Mouse (Mus musculus): ENCODE results near the gene Bscl2. TPM values are rescaled to one million over a fixed set of nuclear protein-coding genes. Genes with fewer than 3 reads are reported as not detected.
A peak's percentile ranks its signal among the peaks of the same experiment; 100 is the strongest.

The Bscl2 gene
- polyA plus RNA-seq, 1 experiment = 4.6 TPM

DNA sequence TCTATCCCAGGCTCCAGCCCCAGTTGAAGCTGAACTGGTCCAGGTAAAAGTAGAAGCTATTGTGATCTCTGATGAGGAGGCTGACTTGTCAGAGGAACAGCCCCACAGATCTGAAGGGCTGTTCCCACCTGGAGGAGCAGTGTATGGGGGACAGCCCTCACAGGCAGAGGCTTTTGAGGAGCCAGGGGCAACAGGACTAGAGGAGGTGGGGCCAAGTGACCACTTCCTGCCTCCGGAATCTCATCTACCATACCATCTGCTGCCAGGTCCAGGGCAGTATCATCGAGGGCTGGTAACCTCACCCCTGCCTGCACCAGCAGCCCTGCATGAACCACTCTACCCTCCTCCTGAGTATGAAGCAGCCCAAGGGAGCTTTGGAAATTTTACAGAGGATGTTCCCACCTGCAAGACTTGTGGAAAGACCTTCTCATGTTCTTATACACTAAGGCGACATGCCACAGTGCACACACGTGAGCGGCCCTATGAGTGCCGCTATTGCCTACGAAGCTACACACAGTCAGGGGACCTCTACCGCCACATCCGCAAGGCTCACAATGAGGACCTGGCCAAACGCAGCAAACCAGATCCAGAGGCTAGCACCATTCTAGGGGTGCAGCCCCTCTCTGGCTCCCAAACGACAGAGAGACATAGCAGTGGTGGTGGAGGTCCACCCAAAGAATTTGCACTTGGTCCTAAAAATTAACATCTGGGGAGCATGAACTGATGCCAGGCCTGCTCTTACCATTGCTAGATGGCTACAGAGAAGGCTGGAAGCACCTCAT lies 33.2 kb upstream of the Bscl2 start:
- H3K9me3 ChIP-seq (ENCODE audit: control insufficient read depth, low read length) = no peaks in the 10 kb centered on the region
- H3K4me3 ChIP-seq (replicated peaks) = no peak overlapping the region
- H3K27me3 ChIP-seq (ENCODE audit: control insufficient read depth) = no peaks in the 10 kb centered on the region
- peaks cover 51% of the 10 kb centered on the region for H3K4me1 ChIP-seq (ENCODE audit: control insufficient read depth)
- TF ChIP-seq GATA1 (IDR thresholded peaks at IDR 0.05; ENCODE audit: low read length) (no peak), TAL1 (IDR thresholded peaks at IDR 0.05; ENCODE audit: low read length) (no peak)
- H3K36me3 ChIP-seq (ENCODE audit: control insufficient read depth) = peaks cover 55% of the 10 kb centered on the region

DNA sequence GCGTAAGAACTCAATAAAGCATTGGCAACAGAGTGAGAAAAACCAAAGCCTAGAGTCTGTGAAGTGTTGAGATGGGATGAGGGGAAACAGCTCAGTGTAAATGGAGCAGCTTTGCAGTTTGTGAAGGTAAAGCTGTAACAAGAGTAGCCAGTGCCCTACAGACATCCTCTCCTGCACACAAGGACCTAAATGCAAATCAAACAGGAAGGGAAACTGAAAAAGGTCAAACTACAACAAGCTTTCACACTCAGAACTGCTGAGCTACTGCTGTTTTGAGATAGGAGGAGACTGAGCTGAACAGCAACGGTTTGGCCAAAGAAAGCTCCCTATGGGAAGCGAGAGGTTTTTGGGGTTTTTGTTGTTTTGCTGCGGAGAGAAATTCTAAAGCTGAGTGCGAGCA lies 30.5 kb upstream of the Bscl2 start:
- Histone ChIP-seq H3K36me3 (ENCODE audit: control insufficient read depth) (peaks cover 81% of the 10 kb centered on the region), H3K4me1 (ENCODE audit: control insufficient read depth) (peaks cover 32% of the 10 kb centered on the region), H3K4me3 (replicated peaks) (no peak overlapping the region), H3K27me3 (ENCODE audit: control insufficient read depth) (no peaks in the 10 kb centered on the region), H3K9me3 (ENCODE audit: control insufficient read depth, low read length) (no peaks in the 10 kb centered on the region)
- TF ChIP-seq TAL1 (IDR thresholded peaks at IDR 0.05; ENCODE audit: low read length) (no peak), GATA1 (IDR thresholded peaks at IDR 0.05; ENCODE audit: low read length) (no peak)

DNA sequence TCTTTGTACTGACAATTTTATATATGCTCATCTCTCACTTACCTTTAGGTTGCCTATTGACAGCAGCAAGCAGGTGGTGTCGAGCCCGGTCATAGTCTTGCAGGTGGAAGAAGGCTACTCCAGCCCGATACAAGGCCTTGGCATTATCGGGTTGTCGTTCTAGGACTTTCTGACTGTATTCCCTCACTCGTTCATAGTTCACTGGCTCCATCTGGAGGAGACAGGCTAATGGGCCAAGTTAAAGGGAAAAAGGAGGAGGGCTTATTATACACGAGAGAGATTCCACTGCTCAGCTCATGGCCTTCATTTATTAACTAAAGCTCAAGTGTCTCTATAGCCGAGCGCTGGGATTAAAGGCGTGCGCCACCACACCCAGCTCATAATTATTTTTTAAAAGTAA lies 21.5 kb upstream of the Bscl2 start:
- H3K4me3 ChIP-seq (replicated peaks) = no peak overlapping the region
- TF ChIP-seq TAL1 (IDR thresholded peaks at IDR 0.05; ENCODE audit: low read length) (no peak), GATA1 (IDR thresholded peaks at IDR 0.05; ENCODE audit: low read length) (no peak)
- peaks cover 37% of the 10 kb centered on the region for H3K4me1 ChIP-seq (ENCODE audit: control insufficient read depth)
- H3K27me3 ChIP-seq (ENCODE audit: control insufficient read depth) = no peaks in the 10 kb centered on the region
- peaks cover 70% of the 10 kb centered on the region for H3K36me3 ChIP-seq (ENCODE audit: control insufficient read depth)
- no peaks in the 10 kb centered on the region for H3K9me3 ChIP-seq (ENCODE audit: control insufficient read depth, low read length)

DNA sequence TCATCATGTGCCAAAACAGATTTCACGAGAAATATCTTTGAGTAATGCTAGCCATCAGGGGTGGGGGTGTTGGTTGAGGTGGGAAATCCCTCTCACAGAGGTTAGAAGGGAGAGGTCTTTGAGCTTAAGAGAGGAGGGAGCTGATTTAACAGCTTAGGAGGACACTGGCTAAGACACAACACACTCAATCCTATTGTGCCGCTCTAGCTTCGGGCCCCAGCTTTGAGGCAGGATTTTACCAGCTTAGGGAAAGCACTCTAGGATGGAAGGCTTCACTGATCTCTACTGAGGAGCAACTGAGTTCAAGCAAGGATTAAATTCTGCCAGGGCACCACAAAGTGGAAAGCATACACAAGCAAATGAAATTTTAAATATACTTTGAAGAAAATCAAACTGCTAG lies 20.3 kb upstream of the Bscl2 start:
- Histone ChIP-seq H3K27me3 (ENCODE audit: control insufficient read depth) (no peaks in the 10 kb centered on the region), H3K36me3 (ENCODE audit: control insufficient read depth) (peaks cover 71% of the 10 kb centered on the region)

DNA sequence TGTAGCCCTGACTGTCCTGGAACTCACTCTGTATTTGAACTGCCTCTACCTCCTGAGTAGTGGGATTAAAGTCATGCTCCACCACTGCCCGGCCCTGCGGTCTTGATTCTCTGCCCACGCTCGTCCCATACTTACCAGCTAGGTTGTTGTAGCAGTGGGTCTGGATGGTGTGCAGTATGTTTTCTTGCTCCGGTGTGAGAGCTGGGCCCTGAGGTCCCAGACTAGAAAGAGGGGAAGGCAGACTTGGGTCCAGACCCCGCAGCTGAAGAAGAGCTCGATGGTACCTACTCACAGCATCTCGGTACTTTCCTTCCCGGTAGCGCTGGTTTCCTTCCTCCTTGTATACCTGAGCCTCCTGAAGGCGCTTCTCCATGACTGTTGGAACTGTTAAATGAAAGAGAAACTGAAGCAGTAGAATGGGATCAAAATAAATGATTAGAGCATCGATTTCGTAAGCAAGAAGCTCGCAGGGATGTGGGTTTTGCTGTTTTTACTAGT lies 18.9 kb upstream of the Bscl2 start:
- Histone ChIP-seq H3K4me1 (ENCODE audit: control insufficient read depth) (peaks cover 52% of the 10 kb centered on the region), H3K4me3 (replicated peaks) (peak overlapping the region; percentile 100), H3K27me3 (ENCODE audit: control insufficient read depth) (no peaks in the 10 kb centered on the region), H3K9me3 (ENCODE audit: control insufficient read depth, low read length) (no peaks in the 10 kb centered on the region), H3K36me3 (ENCODE audit: control insufficient read depth) (peaks cover 71% of the 10 kb centered on the region)
- no peak for TF ChIP-seq TAL1 (IDR thresholded peaks at IDR 0.05; ENCODE audit: low read length)
- no peak for TF ChIP-seq GATA1 (IDR thresholded peaks at IDR 0.05; ENCODE audit: low read length)

More for the DNA sequence above, 20.3 kb upstream of the Bscl2 start:
- Histone ChIP-seq H3K9me3 (ENCODE audit: control insufficient read depth, low read length) (no peaks in the 10 kb centered on the region), H3K4me3 (replicated peaks) (peak overlapping the region; percentile 100), H3K4me1 (ENCODE audit: control insufficient read depth) (peaks cover 40% of the 10 kb centered on the region)
- TF ChIP-seq TAL1 (IDR thresholded peaks at IDR 0.05; ENCODE audit: low read length) (no peak), GATA1 (IDR thresholded peaks at IDR 0.05; ENCODE audit: low read length) (no peak)

DNA sequence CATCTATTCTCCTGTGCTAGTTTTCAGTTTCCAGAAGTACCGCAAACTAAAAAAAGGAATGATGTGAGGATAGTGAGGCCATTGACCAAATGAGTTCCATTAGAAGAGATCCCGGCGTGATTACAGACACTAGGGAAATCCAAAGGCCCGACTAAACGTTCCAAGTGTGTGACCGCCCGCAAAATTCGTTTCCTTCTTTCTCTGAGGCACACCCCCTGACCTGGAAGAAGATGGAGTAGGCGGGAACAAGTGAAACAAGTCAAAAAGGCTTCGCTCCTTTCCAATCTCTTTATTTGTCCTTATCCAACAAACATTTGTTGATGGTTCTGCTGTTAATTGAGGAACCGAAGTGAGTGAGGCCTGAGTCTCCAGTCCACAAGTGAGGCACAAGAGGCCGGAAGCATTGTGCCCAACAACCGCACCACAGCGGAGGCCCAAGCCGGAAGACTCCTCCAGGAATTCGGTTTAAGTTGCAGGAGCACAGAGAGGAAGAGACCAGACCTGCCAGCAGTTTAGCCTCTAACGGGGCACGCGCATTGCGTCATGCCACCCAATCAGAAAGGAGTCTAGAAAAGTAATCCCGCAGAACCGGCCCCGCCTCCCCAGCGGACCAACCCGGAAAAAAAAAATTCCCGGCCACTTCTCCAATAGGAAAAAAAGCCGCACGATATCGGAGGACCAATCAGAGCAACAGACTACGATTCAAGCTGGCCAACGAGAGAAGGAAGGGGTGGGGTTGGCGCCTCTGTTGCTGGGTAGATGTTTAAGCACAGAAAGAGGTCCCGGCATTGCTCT lies 18.3 kb upstream of the Bscl2 start, which contains the start of gene Ttc9c:
TSS of gene Ttc9c (minus strand) at position 533 of the 795 bp plus-strand sequence.
- H3K9me3 ChIP-seq (ENCODE audit: control insufficient read depth, low read length) = no peaks in the 10 kb centered on the region
- no peaks in the 10 kb centered on the region for H3K27me3 ChIP-seq (ENCODE audit: control insufficient read depth)
- peak within 1 kb of the TSS; percentile 100 for H3K4me3 ChIP-seq (replicated peaks)
- H3K4me1 ChIP-seq (ENCODE audit: control insufficient read depth) = peaks cover 50% of the 10 kb centered on the region
- TF ChIP-seq TAL1 (IDR thresholded peaks at IDR 0.05; ENCODE audit: low read length) (no peak), GATA1 (IDR thresholded peaks at IDR 0.05; ENCODE audit: low read length) (0 out of 2 replicates have a peak, but pooled peaks have one; percentile 12)
- H3K36me3 ChIP-seq (ENCODE audit: control insufficient read depth) = peaks cover 71% of the 10 kb centered on the region

DNA sequence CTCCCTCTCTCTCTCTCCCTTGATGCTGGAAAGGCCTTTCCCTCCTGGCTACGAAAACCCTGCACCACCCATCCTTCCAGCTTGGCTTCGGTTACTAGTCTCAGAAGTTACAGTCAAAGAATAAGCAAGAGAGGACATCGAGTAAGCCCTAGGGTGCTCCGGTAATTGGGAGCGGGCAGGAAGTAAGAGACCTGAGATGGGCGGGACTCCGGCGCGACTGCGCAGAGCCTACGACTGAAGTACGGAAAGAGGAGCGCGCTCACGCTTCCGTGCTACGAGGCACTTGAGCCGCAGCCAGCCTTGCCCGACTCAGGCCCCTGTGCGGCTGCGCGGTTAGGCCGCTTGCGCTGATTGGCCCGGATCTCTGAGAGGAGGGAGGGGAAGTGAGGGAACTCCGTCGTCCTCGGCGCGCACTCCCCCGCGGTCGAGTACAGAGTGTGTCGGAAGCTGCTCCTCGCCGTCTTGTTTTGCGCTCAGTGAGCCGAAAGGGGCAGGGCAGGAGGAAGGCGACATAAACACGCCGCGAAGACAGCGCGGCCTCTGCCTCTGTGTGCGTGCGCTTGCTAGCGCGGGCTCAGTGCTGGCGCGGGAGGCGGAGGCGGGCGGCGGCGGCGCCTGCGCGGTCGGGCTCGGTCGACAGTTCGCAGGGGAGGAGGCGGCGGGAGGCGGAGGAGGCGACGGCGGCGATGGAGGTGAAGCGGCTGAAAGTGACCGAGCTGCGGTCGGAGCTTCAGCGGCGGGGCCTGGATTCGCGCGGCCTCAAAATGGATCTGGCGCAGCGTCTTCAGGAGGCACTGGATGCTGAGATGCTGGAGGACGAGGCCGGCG lies 17.5 kb upstream of the Bscl2 start, which contains the start of gene Hnrnpul2:
TSS of gene Hnrnpul2 (plus strand) at position 415 of the 828 bp plus-strand sequence.
- peaks cover 72% of the 10 kb centered on the region for H3K36me3 ChIP-seq (ENCODE audit: control insufficient read depth)
- TF ChIP-seq GATA1 (IDR thresholded peaks at IDR 0.05; ENCODE audit: low read length) (no peak), TAL1 (IDR thresholded peaks at IDR 0.05; ENCODE audit: low read length) (no peak)
- H3K4me1 ChIP-seq (ENCODE audit: control insufficient read depth) = peaks cover 49% of the 10 kb centered on the region
- peak within 1 kb of the TSS; percentile 100 for H3K4me3 ChIP-seq (replicated peaks)
- H3K27me3 ChIP-seq (ENCODE audit: control insufficient read depth) = no peaks in the 10 kb centered on the region
- no peaks in the 10 kb centered on the region for H3K9me3 ChIP-seq (ENCODE audit: control insufficient read depth, low read length)

DNA sequence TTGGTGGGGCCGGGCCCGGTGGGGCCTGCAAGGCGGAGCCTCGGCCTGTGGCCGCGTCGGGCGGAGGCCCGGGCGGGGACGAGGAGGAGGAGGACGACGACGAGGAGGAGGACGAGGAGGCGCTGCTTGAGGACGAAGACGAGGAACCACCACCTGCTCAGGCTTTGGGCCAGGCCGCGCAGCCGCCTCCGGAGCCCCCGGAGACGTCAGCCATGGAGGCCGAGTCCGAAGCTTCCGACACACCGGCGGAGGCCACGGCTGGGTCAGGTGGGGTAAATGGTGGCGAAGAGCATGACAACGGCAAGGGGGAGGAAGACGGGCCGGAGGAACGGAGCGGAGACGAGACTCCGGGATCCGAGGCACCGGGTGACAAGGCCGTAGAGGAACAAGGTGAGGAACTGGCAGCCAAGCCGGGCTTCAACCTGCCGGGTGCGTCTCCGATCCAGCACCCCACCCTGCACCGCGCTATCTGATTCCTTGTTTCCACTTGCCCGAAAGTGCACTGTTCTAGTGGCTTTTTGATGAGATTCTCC lies 16.8 kb upstream of the Bscl2 start:
- H3K27me3 ChIP-seq (ENCODE audit: control insufficient read depth) = no peaks in the 10 kb centered on the region
- H3K4me3 ChIP-seq (replicated peaks) = peak overlapping the region; percentile 100
- no peaks in the 10 kb centered on the region for H3K9me3 ChIP-seq (ENCODE audit: control insufficient read depth, low read length)
- H3K4me1 ChIP-seq (ENCODE audit: control insufficient read depth) = peaks cover 45% of the 10 kb centered on the region
- H3K36me3 ChIP-seq (ENCODE audit: control insufficient read depth) = peaks cover 72% of the 10 kb centered on the region
- TF ChIP-seq GATA1 (IDR thresholded peaks at IDR 0.05; ENCODE audit: low read length) = peak; percentile 97
- TF ChIP-seq TAL1 (IDR thresholded peaks at IDR 0.05; ENCODE audit: low read length) = no peak

All from erythroblast, embryonic 14.5 days (primary cell).